Mouse (Mus musculus) midbrain, postnatal 0 days (tissue): ENCODE results near the gene Gpx7. TPM values are rescaled to one million over a fixed set of nuclear protein-coding genes. Genes with fewer than 3 reads are reported as not detected.

Experiments
- ATAC-seq: fragments of 200-750 bp; cut with Nextera tagmentation; 2 replicates; pipeline ENCODE4 v1.8.0; 2017; ENCODE audit warnings: moderate number of reproducible peaks, mild to moderate bottlenecking, moderate TSS enrichment, moderate library complexity; ENCODE audit not compliant: low FRiP score
- DNase-seq: peaks from one replicate; pipeline ENCODE4 v3.0.0-alpha.2; 2015; ENCODE audit warnings: low spot score
- H3K27ac ChIP-seq: fragments of 300-500 bp; sonication (generic); 2 replicates; pipeline ENCODE4 v1.5.1; 2014; ENCODE audit warnings: low read depth, mild to moderate bottlenecking, low read length, mixed read lengths
- H3K27me3 ChIP-seq: fragments of 300-500 bp; sonication (generic); 2 replicates; pipeline ENCODE4 v1.6.1; 2014; ENCODE audit warnings: low read length, control low read depth, mixed read lengths; ENCODE audit not compliant: insufficient read depth
- H3K36me3 ChIP-seq: fragments of 300-500 bp; sonication (generic); 2 replicates; pipeline ENCODE4 v1.6.1; 2014; ENCODE audit warnings: low read length, control low read depth, mixed read lengths; ENCODE audit not compliant: insufficient read depth
- H3K4me1 ChIP-seq: fragments of 300-500 bp; sonication (generic); 2 replicates; pipeline ENCODE4 v1.6.1; 2014; ENCODE audit warnings: mild to moderate bottlenecking, control low read depth, antibody characterized with exemption, low read length, mixed read lengths; ENCODE audit not compliant: insufficient read depth
- H3K4me2 ChIP-seq: fragments of 300-500 bp; sonication (generic); 2 replicates; pipeline ENCODE4 v1.6.1; 2014; ENCODE audit warnings: low read depth, mild to moderate bottlenecking, low read length, mixed read lengths; ENCODE audit not compliant: poor library complexity, severe bottlenecking
- H3K4me3 ChIP-seq: fragments of 300-500 bp; sonication (generic); 2 replicates; pipeline ENCODE4 v1.5.1; 2014; ENCODE audit warnings: low read depth, mild to moderate bottlenecking, low read length, moderate library complexity
- H3K9ac ChIP-seq: fragments of 300-500 bp; sonication (generic); replicated peaks from 2 replicates; pipeline ENCODE4 v1.6.1; 2014; ENCODE audit warnings: mild to moderate bottlenecking, low read length, moderate library complexity, mixed read lengths; ENCODE audit not compliant: poor library complexity, severe bottlenecking
- H3K9me3 ChIP-seq: fragments of 300-500 bp; sonication (generic); 2 replicates; pipeline ENCODE4 v1.6.1; 2016; ENCODE audit warnings: low read length, control low read depth
- CTCF ChIP-seq: IDR thresholded peaks from 2 replicates; pipeline ENCODE4 v1.5.1; 2016; ENCODE audit warnings: antibody characterized with exemption, mild to moderate bottlenecking
- WGBS: fragments of 180-500 bp; shearing (Covaris S2); extraction: QIAGEN DNeasy Blood & Tissue Kit; methylation state at CpG from one replicate; pipeline ENCODE4 v1.1.7; 2014; 5-methylcytosine and 5-hydroxymethylcytosine counted together
- polyA plus RNA-seq: library from polyadenylated mRNA; unstranded; fragments of >200 nt; fragmentation: Nextera tagmentation; extraction: Ambion mirVana; gene quantifications from 2 replicates; pipeline ENCODE4 v1.2.1, GENCODE M21; 2015
- total RNA-seq: library from RNA; depleted of rRNA; stranded (reverse); fragments of >200 nt; gene quantifications from 2 replicates; pipeline ENCODE4 v1.2.3, GENCODE M21; 2014

Gpx7 gene
- total and polyA plus RNA-seq, 2 experiments from 2014 or later: 35.1 to 52.2 TPM

DNA sequence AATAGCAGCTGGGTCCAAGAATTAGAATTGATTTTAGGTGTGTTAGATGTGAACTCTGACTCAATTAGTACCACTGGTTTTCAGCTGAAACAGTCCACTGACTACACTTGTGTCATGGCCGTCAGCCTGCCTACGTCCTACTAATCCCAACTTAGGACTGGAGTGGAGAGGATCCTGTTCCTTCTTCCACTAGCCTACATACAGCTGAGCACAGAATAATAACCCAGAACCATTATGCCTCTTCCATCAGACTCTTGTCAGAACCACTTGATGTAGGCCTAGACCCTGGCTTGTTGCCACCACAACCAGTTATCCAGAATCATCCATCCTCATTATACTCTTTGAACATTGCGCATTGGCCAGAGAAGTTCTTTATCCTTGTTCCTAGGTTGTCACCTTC lies 28.0 kb upstream of the Gpx7 start:
- 93% methylated on average over 3 of the region's 3 CpGs for WGBS
- DNase-seq (no peak), ATAC-seq (no peak)
- no peak overlapping the region for H3K27ac ChIP-seq
- peaks cover 10% of the 10 kb centered on the region; the same call in 1 of the 2 replicates for H3K4me1 ChIP-seq
- no peaks in the 10 kb centered on the region for H3K27me3 ChIP-seq
- H3K9me3 ChIP-seq: no peaks in the 10 kb centered on the region
- no peak overlapping the region for H3K4me3 ChIP-seq
- H3K9ac ChIP-seq: no peak overlapping the region
- no peak overlapping the region for H3K4me2 ChIP-seq
- H3K36me3 ChIP-seq: no peaks in the 10 kb centered on the region
- no peak for TF ChIP-seq CTCF

DNA sequence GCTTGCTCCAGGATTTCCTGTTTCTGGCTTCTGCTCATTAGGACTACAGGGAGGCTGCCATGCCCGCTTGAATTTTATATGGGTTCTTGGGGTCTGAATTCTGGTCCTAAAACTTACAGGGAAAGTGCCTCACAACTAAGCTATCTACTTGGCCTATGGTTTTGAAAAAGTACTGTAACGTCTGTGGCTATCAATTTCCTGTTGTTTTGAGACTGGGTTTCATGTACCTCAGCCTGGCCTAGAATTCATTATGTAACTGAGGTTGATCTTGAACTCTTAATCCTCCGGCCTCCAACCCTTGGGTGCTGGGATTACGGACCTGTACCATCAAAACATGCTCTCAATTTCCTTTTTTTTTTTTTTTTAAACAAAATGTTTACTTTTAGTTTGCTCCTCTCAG lies 27.5 kb upstream of the Gpx7 start:
- Histone ChIP-seq H3K4me2 (no peak overlapping the region), H3K4me3 (no peak overlapping the region), H3K9me3 (no peaks in the 10 kb centered on the region), H3K36me3 (no peaks in the 10 kb centered on the region), H3K9ac (no peak overlapping the region), H3K27me3 (no peaks in the 10 kb centered on the region), H3K27ac (no peak overlapping the region), H3K4me1 (peaks cover 10% of the 10 kb centered on the region; the same call in 1 of the 2 replicates)
- DNase-seq (no peak), ATAC-seq (no peak)
- no peak for TF ChIP-seq CTCF
- 87% methylated on average over 4 of the region's 4 CpGs for WGBS

DNA sequence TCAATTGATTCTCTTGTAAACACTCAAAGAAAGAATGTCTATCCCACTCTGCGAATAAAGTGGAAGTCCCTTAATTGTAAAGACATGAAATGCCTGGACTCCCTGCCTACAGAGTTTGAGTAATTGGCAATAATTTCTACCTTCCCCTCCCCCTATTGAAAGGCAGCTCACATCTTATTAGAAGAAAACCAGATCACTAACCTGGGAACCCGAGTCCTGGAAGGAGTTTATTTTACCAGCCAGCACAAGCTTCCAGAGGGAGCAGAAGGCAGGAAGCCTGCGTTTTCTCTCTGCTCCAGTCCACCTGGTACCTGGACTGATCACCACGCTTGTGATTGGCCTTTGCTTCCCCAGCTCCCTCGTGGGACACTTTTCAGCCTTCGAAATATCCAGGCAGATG lies 26.6 kb upstream of the Gpx7 start:
- H3K36me3 ChIP-seq: no peaks in the 10 kb centered on the region
- no peaks in the 10 kb centered on the region for H3K27me3 ChIP-seq
- H3K9ac ChIP-seq: no peak overlapping the region
- no peak overlapping the region for H3K4me2 ChIP-seq
- no peak for TF ChIP-seq CTCF
- ATAC-seq: no peak
- peaks cover 10% of the 10 kb centered on the region; the same call in 1 of the 2 replicates for H3K4me1 ChIP-seq
- no peaks in the 10 kb centered on the region for H3K9me3 ChIP-seq
- WGBS: 51% methylated on average over 6 of the region's 6 CpGs
- H3K4me3 ChIP-seq: no peak overlapping the region
- no peak overlapping the region for H3K27ac ChIP-seq
- DNase-seq: no peak

DNA sequence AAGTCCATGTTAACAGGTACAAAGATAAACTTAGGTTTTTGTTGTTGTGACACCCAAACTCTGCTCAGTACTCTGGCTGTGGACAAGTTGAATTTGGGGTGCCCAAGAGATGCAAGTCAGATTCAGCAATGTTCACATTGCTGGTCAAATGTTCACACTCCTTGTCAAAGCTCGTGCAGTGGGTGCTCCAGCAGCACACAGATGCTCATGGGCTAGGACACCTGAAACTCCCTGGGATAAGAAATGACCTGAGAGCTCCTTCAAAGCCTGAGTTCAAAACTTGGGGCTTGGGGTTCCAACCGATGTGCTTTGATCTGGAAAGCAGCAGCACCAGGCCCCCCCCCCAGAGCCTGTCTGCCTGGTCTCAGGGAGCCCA lies 24.8 kb upstream of the Gpx7 start:
- H3K36me3 ChIP-seq: no peaks in the 10 kb centered on the region
- no peak for ATAC-seq
- no peaks in the 10 kb centered on the region for H3K9me3 ChIP-seq
- WGBS: 46% methylated on average over 2 of the region's 2 CpGs
- no peaks in the 10 kb centered on the region for H3K27me3 ChIP-seq
- H3K4me2 ChIP-seq: no peak overlapping the region
- no peak overlapping the region for H3K9ac ChIP-seq
- H3K27ac ChIP-seq: no peak overlapping the region
- H3K4me1 ChIP-seq: peaks cover 10% of the 10 kb centered on the region; the same call in 1 of the 2 replicates
- H3K4me3 ChIP-seq: no peak overlapping the region
- TF ChIP-seq CTCF: no peak
- DNase-seq: no peak

DNA sequence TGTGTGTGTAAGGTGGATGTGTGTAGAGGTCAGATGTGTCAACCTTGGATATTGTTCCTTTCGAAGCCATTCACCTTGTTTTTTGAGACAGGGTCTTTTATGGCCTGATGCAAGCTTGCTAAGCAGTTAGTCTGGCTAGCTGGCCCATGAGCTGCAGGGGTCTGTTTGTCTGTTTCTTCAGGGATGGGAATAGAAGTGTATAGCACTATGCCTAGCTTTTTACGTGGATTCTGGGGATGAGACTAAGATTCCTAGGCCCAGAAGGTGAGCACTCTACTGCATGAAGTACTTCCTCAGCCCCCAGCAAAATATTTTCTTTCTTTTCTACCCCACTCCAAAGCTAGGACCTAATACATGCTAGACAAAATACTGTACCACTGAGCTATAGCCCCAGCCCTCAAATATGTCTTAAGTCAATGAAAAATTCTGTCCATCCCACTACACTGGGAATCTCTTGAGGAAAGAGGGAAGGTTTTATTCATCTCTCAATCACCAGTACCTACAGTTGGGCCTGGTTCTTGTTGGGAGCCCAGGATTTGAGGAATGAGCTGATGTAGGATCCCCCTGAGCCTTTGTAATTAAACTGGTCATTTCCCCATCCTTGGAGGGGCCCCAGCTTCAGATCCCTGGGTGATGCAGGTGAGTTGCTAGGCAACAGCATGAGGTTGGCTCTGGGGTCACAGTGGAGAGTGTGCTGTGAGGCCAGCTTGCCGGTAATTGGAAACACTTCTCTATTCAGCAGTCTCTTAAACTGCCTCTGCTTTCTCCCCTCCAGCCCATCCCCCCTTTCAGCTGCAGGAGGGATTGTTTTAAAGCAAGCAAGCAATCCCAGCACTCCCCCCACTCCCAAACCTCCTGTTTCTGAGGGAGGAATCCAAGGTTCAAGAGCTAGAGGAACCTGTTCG lies 24.1 kb upstream of the Gpx7 start:
- Histone ChIP-seq H3K36me3 (no peaks in the 10 kb centered on the region), H3K4me2 (no peak overlapping the region), H3K27me3 (no peaks in the 10 kb centered on the region), H3K4me3 (no peak overlapping the region), H3K9me3 (no peaks in the 10 kb centered on the region), H3K4me1 (peaks cover 10% of the 10 kb centered on the region; the same call in 1 of the 2 replicates), H3K27ac (peak overlapping the region; percentile 47; the same call in 1 of the 2 replicates), H3K9ac (0 out of 2 replicates have a peak overlapping the region, but pooled peaks have one; percentile 13)
- WGBS: 36% methylated on average over 4 of the region's 4 CpGs
- DNase-seq (peak; percentile 42), ATAC-seq (peak; percentile 49; the same call in 1 of the 2 replicates)
- no peak for TF ChIP-seq CTCF

DNA sequence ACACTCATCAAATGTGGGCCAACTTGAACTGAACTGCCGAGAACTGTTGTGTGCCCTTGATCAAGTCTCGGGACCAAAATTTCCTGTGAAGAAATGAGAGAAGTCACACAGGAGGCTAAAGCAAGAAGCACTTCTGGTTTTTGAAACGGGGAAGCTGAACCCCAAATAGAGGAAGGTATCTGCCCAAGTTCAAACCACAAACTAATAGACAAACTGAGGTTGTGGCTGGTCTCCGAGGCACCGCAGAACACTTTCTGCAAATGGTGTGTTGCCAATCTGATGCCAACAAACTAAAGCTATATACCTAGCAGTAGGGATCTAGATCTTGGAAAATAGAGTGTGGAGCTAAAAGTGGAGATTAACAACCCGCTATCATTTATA lies 21.6 kb upstream of the Gpx7 start:
- H3K4me2 ChIP-seq: no peak overlapping the region
- 88% methylated on average over 6 of the region's 6 CpGs for WGBS

More for the DNA sequence above, 21.6 kb upstream of the Gpx7 start:
- TF ChIP-seq CTCF: no peak
- no peak overlapping the region for H3K9ac ChIP-seq
- peaks cover 10% of the 10 kb centered on the region; the same call in 1 of the 2 replicates for H3K4me1 ChIP-seq
- no peaks in the 10 kb centered on the region for H3K9me3 ChIP-seq
- no peak overlapping the region for H3K27ac ChIP-seq
- no peaks in the 10 kb centered on the region for H3K36me3 ChIP-seq
- H3K27me3 ChIP-seq: no peaks in the 10 kb centered on the region
- H3K4me3 ChIP-seq: no peak overlapping the region
- no peak for ATAC-seq
- DNase-seq: no peak
